Mouse (Mus musculus): Measurements from ENCODE around the gene Slk. TPM values are rescaled to one million over a fixed set of nuclear protein-coding genes. Genes with fewer than 3 reads are reported as not detected.

The Slk gene
- polyA plus RNA-seq, 1 experiment from 2014 or later = 14.3 TPM

Other genes with a start within 250 kb of the Slk start
- gene Sh3pxd2a, start 115.3 kb upstream of the Slk start, polyA plus RNA-seq (2014; fragmentation: Nextera tagmentation; extraction: Ambion mirVana) = 7.4 and 9.1 TPM in 2 replicates
- 61.0 and 68.9 TPM in 2 replicates for gene Stn1, start 42.2 kb upstream of the Slk start, polyA plus RNA-seq (2014; fragmentation: Nextera tagmentation; extraction: Ambion mirVana)
- 2.5 TPM in 2 replicates for gene Col17a1, start 112.4 kb downstream of the Slk start, polyA plus RNA-seq (2014; fragmentation: Nextera tagmentation; extraction: Ambion mirVana)
- gene Sfr1, start 152.0 kb downstream of the Slk start, polyA plus RNA-seq (2014; fragmentation: Nextera tagmentation; extraction: Ambion mirVana) = 341 and 384 TPM in 2 replicates

Data from embryonic facial prominence, embryonic 11.5 days (tissue).